14 mouse cellular contexts compared by ENCODE assay signal in the genomic region with DNA sequence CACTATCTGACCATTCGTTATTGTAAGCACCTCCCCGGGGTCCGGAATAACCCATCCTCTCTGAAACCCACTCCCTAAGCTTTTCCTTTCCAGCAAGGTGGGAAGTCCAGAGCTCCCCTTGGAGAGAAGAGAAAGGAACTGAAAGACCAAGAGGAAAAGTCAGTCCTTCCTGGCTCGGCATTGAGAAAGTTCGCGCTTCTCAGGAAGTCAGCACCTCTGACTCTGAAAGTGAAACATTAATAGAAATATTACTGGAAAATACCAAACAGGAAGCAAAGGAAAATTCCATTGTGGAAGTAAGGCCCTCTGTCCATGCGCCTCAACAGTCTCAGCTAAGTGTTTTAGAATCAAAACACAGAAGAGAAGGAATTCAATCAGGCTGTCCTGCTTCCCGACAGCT. TPM values are rescaled to one million over a fixed set of nuclear protein-coding genes. Genes with fewer than 3 reads are reported as not detected.
DNase-seq lines count a peak whose midpoint lies in the region; ATAC-seq and TF ChIP-seq lines count a peak whose summit lies in the region.
"Had no signal": no experiment of that assay in that cellular context is flagged by ENCODE, and none has a peak within 500 bp of the region (broad histone marks: within the 10 kb centered on the region; RNA-seq: fewer than 3 reads in every experiment).

No protein-coding gene starts in this region.

- H3K4me3 ChIP-seq in heart, embryonic 12.5 days = no peak overlapping the region
- no peak overlapping the region for H3K4me3 ChIP-seq in heart, embryonic 16.5 days (ENCODE audit: low read length)
- no peak overlapping the region for H3K4me3 ChIP-seq in kidney, embryonic 15.5 days (replicated peaks)
- H3K4me3 ChIP-seq in liver, postnatal 0 days (ENCODE audit: low read depth, low read length) = no peak overlapping the region
- H3K4me3 ChIP-seq: embryonic facial prominence, embryonic 15.5 days; limb, embryonic 12.5 days; neural tube, embryonic 12.5 days had no signal

- 47% methylated on average over 8 of the region's 8 CpGs for WGBS in heart, embryonic 12.5 days
- 50% methylated on average over 8 of the region's 8 CpGs for WGBS in heart, embryonic 16.5 days
- 49% methylated on average over 8 of the region's 8 CpGs for WGBS in kidney, embryonic 15.5 days
- WGBS in liver, postnatal 0 days (ENCODE audit: insufficient replicate concordance) = 36% methylated on average over 8 of the region's 8 CpGs

- DNase-seq in heart, postnatal 14 days = no peak
- DNase-seq in liver, postnatal 0 days = no peak
- DNase-seq in cerebellum, adult 8-10 months = no peak
- DNase-seq: cerebellum, adult 11 months; thymus, adult 2 months had no signal

- peak overlapping the region; percentile 1; the same call in 1 of the 2 replicates for H3K4me2 ChIP-seq in heart, embryonic 12.5 days
- peak overlapping the region; percentile 10; the same call in 1 of the 2 replicates for H3K4me2 ChIP-seq in heart, embryonic 16.5 days (ENCODE audit: low read depth, low read length)
- H3K4me2 ChIP-seq in kidney, embryonic 15.5 days = no peak overlapping the region
- peak overlapping the region; percentile 33 for H3K4me2 ChIP-seq in liver, postnatal 0 days (ENCODE audit: low read depth, low read length)
- H3K4me2 ChIP-seq: embryonic facial prominence, embryonic 15.5 days; limb, embryonic 12.5 days; neural tube, embryonic 12.5 days had no signal

- H3K4me1 ChIP-seq in heart, embryonic 12.5 days (replicated peaks) = peaks cover 80% of the 10 kb centered on the region
- peaks cover 69% of the 10 kb centered on the region for H3K4me1 ChIP-seq in heart, embryonic 16.5 days (ENCODE audit: control insufficient read depth, insufficient read depth, low read length)
- H3K4me1 ChIP-seq in kidney, embryonic 15.5 days = peaks cover 67% of the 10 kb centered on the region
- H3K4me1 ChIP-seq in liver, postnatal 0 days (ENCODE audit: insufficient read depth) = peaks cover 61% of the 10 kb centered on the region

- no peaks in the 10 kb centered on the region for H3K36me3 ChIP-seq in heart, embryonic 12.5 days
- no peaks in the 10 kb centered on the region for H3K36me3 ChIP-seq in heart, embryonic 16.5 days (ENCODE audit: control insufficient read depth, insufficient read depth)
- H3K36me3 ChIP-seq in kidney, embryonic 15.5 days = peaks cover 9% of the 10 kb centered on the region
- no peaks in the 10 kb centered on the region for H3K36me3 ChIP-seq in liver, postnatal 0 days (replicated peaks; ENCODE audit: insufficient read depth, low read length)
- H3K36me3 ChIP-seq: embryonic facial prominence, embryonic 15.5 days; neural tube, embryonic 12.5 days had no signal

- no peak for TF ChIP-seq EP300 in liver, postnatal 0 days (IDR thresholded peaks at IDR 0.05; ENCODE audit: low read depth)

- 0 out of 2 replicates have a peak overlapping the region, but pooled peaks have one; percentile 10 for H3K27ac ChIP-seq in heart, embryonic 12.5 days (ENCODE audit: poor library complexity, severe bottlenecking)
- H3K27ac ChIP-seq in heart, embryonic 16.5 days (ENCODE audit: low read length) = peak overlapping the region; percentile 15
- peak overlapping the region; percentile 88 for H3K27ac ChIP-seq in kidney, embryonic 15.5 days
- H3K27ac ChIP-seq in liver, postnatal 0 days (ENCODE audit: low read depth) = peak overlapping the region; percentile 88
- H3K27ac ChIP-seq: embryonic facial prominence, embryonic 15.5 days; hindbrain, postnatal 0 days; limb, embryonic 12.5 days; neural tube, embryonic 12.5 days had no signal

- no peak overlapping the region for H3K9ac ChIP-seq in heart, embryonic 12.5 days
- H3K9ac ChIP-seq in heart, embryonic 16.5 days (ENCODE audit: low read length) = peak overlapping the region; percentile 12; the same call in 1 of the 2 replicates
- peak overlapping the region; percentile 22; the same call in 1 of the 2 replicates for H3K9ac ChIP-seq in kidney, embryonic 15.5 days
- peak overlapping the region; percentile 31; the same call in 1 of the 2 replicates for H3K9ac ChIP-seq in liver, postnatal 0 days (replicated peaks)
- H3K9ac ChIP-seq: embryonic facial prominence, embryonic 15.5 days; limb, embryonic 12.5 days; neural tube, embryonic 12.5 days had no signal

- H3K27me3 ChIP-seq in heart, embryonic 12.5 days (replicated peaks) = no peaks in the 10 kb centered on the region
- H3K27me3 ChIP-seq in heart, embryonic 16.5 days (ENCODE audit: control insufficient read depth, insufficient read depth, low read length) = no peaks in the 10 kb centered on the region
- no peaks in the 10 kb centered on the region for H3K27me3 ChIP-seq in kidney, embryonic 15.5 days
- H3K27me3 ChIP-seq in liver, postnatal 0 days (ENCODE audit: insufficient read depth, low read length) = no peaks in the 10 kb centered on the region
- H3K27me3 ChIP-seq: embryonic facial prominence, embryonic 15.5 days; limb, embryonic 12.5 days had no signal

- intact Hi-C loops in heart, postnatal 14 days (cut with DNase I) = no loop called here

- no peak for ATAC-seq in heart, embryonic 12.5 days (ENCODE audit: insufficient number of reproducible peaks, low FRiP score)
- no peak for ATAC-seq in heart, embryonic 16.5 days (replicated peaks; ENCODE audit: extremely low read depth, insufficient read depth, low FRiP score)
- no peak for ATAC-seq in kidney, embryonic 15.5 days (replicated peaks; ENCODE audit: low FRiP score)
- no peak for ATAC-seq in liver, postnatal 0 days
- ATAC-seq in megakaryocyte-erythroid progenitor cell, adult 5-6 weeks (replicated peaks; ENCODE audit: low FRiP score, low TSS enrichment, poor library complexity, severe bottlenecking) = no peak
- no peak for ATAC-seq in cerebellum, adult (ENCODE audit: insufficient number of reproducible peaks, low FRiP score, low TSS enrichment)
- ATAC-seq: hindbrain, postnatal 0 days had no signal

- no peak for TF ChIP-seq CTCF in liver, postnatal 0 days (IDR thresholded peaks at IDR 0.05; ENCODE audit: low read depth)

- no peaks in the 10 kb centered on the region for H3K9me3 ChIP-seq in heart, embryonic 12.5 days (replicated peaks)
- H3K9me3 ChIP-seq in heart, embryonic 16.5 days (replicated peaks; ENCODE audit: control insufficient read depth, low read length) = no peaks in the 10 kb centered on the region
- no peaks in the 10 kb centered on the region for H3K9me3 ChIP-seq in kidney, embryonic 15.5 days (replicated peaks)
- no peaks in the 10 kb centered on the region for H3K9me3 ChIP-seq in liver, postnatal 0 days (ENCODE audit: low read length)
- H3K9me3 ChIP-seq: embryonic facial prominence, embryonic 15.5 days; limb, embryonic 12.5 days; neural tube, embryonic 12.5 days had no signal

RNA-seq across cellular contexts. Expression of a gene that starts 11.9 kb away (rescaled TPM):
- polyA plus RNA-seq in heart, embryonic 12.5 days (2016; fragmentation: Nextera tagmentation; extraction: Ambion mirVana) = 13.9 and 15.3 TPM in 2 replicates
- 10 to 100 TPM; 29.7 to 46.1 TPM for total RNA-seq in heart, postnatal 14 days (2021)
- polyA plus RNA-seq in heart, embryonic 16.5 days (2015; fragmentation: Nextera tagmentation; extraction: Ambion mirVana) = 7.6 and 9.2 TPM in 2 replicates
- polyA plus RNA-seq in kidney, embryonic 15.5 days (2015; fragmentation: Nextera tagmentation; extraction: Ambion mirVana) = 3.8 and 4.9 TPM in 2 replicates
- polyA plus RNA-seq in liver, postnatal 0 days (2015; fragmentation: Nextera tagmentation; extraction: Ambion mirVana) = 2.5 and 3.2 TPM in 2 replicates
- total RNA-seq in megakaryocyte-erythroid progenitor cell, adult 5-6 weeks (2014; fragmentation: Nextera tagmentation) = 3.3 and 7.8 TPM in 2 replicates
- total RNA-seq in megakaryocyte-erythroid progenitor cell, adult 5-6 weeks (2017) = 0.50 and 8.9 TPM in 2 replicates

Comparison
In these comparisons a context has a peak if more than half of its experiments do, and no peak if none do; other contexts are left out.
1. H3K27ac ChIP-seq: peak in every context shown above with its lines; median percentile 88 in kidney, embryonic 15.5 days; 88 in liver, postnatal 0 days; 15 in heart, embryonic 16.5 days; 10 in heart, embryonic 12.5 days.